Mouse (Mus musculus): ENCODE data around the gene Ccdc169. TPM values are rescaled to one million over a fixed set of nuclear protein-coding genes. Genes with fewer than 3 reads are reported as not detected.

Gene Ccdc169
- polyA plus RNA-seq (2014; fragmentation: Illumina TruSeq; extraction: RNeasy Lipid Tissue Mini Kit (QIAGEN cat#74804)): 0.14 TPM

DNA sequence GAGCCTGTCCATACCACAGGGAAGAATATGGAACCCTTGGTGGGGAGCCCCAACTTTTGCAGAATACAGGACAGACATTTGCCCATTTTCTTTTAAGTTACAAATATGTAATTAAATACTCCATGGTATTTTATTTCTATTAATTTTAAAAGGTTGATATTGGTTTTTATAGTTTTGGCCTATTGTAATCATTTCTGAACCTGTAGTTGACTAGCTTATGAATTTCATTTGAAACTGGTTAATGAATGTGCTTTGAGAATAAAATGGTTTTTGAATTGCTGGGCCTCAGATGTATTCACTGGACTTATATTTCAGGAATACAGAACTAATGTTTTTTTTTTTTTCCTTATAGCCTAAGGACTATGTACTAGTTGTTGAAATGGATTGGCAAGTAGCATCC is at the start of gene Ccdc169:
Ccdc169 (plus strand) TSS at position 301 of the 400 bp plus-strand sequence.

DNA sequence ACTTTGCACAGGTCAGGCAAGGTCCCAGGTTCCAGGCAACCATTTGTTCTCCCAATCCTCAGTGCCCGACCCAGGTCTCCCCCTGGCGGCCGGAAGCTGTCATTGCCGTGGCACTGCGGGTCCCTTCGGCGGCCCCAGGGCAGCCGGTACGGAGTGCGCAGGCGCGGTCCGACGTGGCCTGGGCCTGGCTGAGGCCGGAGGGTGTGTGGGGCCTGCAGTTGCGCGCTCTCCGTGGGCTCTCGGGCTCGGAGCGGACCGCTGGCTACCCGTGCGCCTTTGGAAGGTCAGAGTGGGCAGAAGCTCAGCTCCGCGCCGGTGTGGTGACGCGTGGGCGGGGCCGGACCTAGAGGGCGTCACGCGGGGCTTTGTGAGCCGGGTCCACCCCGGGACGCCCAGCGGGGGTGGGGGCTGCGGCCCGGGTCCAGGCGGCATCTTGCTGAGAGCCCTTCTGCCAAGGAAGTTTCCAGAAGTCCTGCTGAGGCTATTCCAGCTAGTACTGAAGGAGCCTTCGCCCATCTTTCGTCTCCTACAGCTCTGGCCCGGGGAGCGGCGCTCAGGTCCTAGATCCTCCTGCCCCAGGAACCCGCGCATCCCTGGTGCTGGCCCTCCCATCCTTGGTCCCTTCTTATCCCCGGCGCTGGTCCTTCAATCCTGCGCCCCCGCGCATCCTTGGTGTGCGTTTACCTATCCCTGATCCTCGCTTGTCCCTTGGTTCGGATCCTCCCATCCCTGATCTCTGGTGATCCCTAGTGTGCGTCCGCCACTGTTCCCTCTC is 25.0 kb upstream of the Ccdc169 start, which contains the start of gene Spg20:
Spg20 (plus strand) TSS at position 174 of the 775 bp plus-strand sequence.

GRCm38 (mm10) chr3:55181766-55182165 is 44.6 kb downstream of the Ccdc169 start, which contains the start of gene Sohlh2:
Sohlh2 (plus strand) TSS chr3:55182028.

Other genes with a start within 250 kb of the Ccdc169 start
- gene Sertm1, start 221.5 kb upstream of the Ccdc169 start, polyA plus RNA-seq (2014; fragmentation: Illumina TruSeq; extraction: RNeasy Lipid Tissue Mini Kit (QIAGEN cat#74804)): not detected
- not detected for gene Ccna1, start 81.8 kb upstream of the Ccdc169 start, polyA plus RNA-seq (2014; fragmentation: Illumina TruSeq; extraction: RNeasy Lipid Tissue Mini Kit (QIAGEN cat#74804))
- 41.4 TPM for gene Spg20, start 25.2 kb upstream of the Ccdc169 start, polyA plus RNA-seq (2014; fragmentation: Illumina TruSeq; extraction: RNeasy Lipid Tissue Mini Kit (QIAGEN cat#74804))
- gene Sohlh2, start 44.7 kb downstream of the Ccdc169 start, polyA plus RNA-seq (2014; fragmentation: Illumina TruSeq; extraction: RNeasy Lipid Tissue Mini Kit (QIAGEN cat#74804)): 0.63 TPM
- gene Dclk1, start 105.0 kb downstream of the Ccdc169 start, polyA plus RNA-seq (2014; fragmentation: Illumina TruSeq; extraction: RNeasy Lipid Tissue Mini Kit (QIAGEN cat#74804)): 24.1 TPM